Mouse (Mus musculus): ENCODE data around the gene Vmn1r132. TPM values are rescaled to one million over a fixed set of nuclear protein-coding genes. Genes with fewer than 3 reads are reported as not detected.
"Not testable (repeated sequence)": the region's sequence is repeated elsewhere in the genome, so short reads cannot be mapped to it uniquely, and the experiment has no call there.

Vmn1r132 gene
- not detected in 2 replicates for polyA plus RNA-seq (2016; fragmentation: Nextera tagmentation; extraction: Ambion mirVana)

- not testable (repeated sequence) for H3K4me3 ChIP-seq; H3K9ac ChIP-seq (replicated peaks); ATAC-seq (ENCODE audit: low FRiP score, low read depth); H3K27me3 ChIP-seq; H3K27ac ChIP-seq (replicated peaks); H3K4me1 ChIP-seq; H3K4me2 ChIP-seq (replicated peaks); H3K36me3 ChIP-seq; H3K9me3 ChIP-seq
- no CpG with 5 or more reads among the region's 3 CpGs for WGBS
Observed at GRCm38 (mm10) chr7:21613792-21614191, at the start of gene Vmn1r132. Gene Vmn1r132, plus strand, starts transcription at chr7:21614092.

Other genes with a start within 250 kb of the Vmn1r132 start
- not detected in 2 replicates for gene Gm6882, start 181.3 kb upstream of the Vmn1r132 start, polyA plus RNA-seq (2016; fragmentation: Nextera tagmentation; extraction: Ambion mirVana)
- not detected in 2 replicates for gene Vmn1r130, start 102.3 kb upstream of the Vmn1r132 start, polyA plus RNA-seq (2016; fragmentation: Nextera tagmentation; extraction: Ambion mirVana)
- gene Vmn1r131, start 68.0 kb upstream of the Vmn1r132 start, polyA plus RNA-seq (2016; fragmentation: Nextera tagmentation; extraction: Ambion mirVana) = not detected in 2 replicates
- gene Gm4175, start 147.4 kb downstream of the Vmn1r132 start, polyA plus RNA-seq (2016; fragmentation: Nextera tagmentation; extraction: Ambion mirVana) = not detected in 2 replicates
- not detected in 2 replicates for gene Gm4177, start 182.6 kb downstream of the Vmn1r132 start, polyA plus RNA-seq (2016; fragmentation: Nextera tagmentation; extraction: Ambion mirVana)
- gene Vmn1r135, start 218.3 kb downstream of the Vmn1r132 start, polyA plus RNA-seq (2016; fragmentation: Nextera tagmentation; extraction: Ambion mirVana) = not detected in 2 replicates
- not detected in 2 replicates for gene Gm5725, start 230.2 kb downstream of the Vmn1r132 start, polyA plus RNA-seq (2016; fragmentation: Nextera tagmentation; extraction: Ambion mirVana)

Measured in midbrain, embryonic 12.5 days (tissue).